Mouse (Mus musculus) olfactory bulb, adult 2 months (tissue): ENCODE results near the gene Gm20715. TPM values are rescaled to one million over a fixed set of nuclear protein-coding genes. Genes with fewer than 3 reads are reported as not detected.

Source experiments
- H3K27ac ChIP-seq: fragments of 200-500 bp; 2 replicates; pipeline ENCODE4 v1.5.1; 2012; ENCODE audit warnings: low read depth, low read length; ENCODE audit not compliant: insufficient read depth
- H3K4me1 ChIP-seq: fragments of 200-500 bp; 2 replicates; pipeline ENCODE4 v1.6.1; 2012; ENCODE audit warnings: low read length; ENCODE audit not compliant: control insufficient read depth, insufficient read depth
- H3K4me3 ChIP-seq: fragments of 200-500 bp; 2 replicates; pipeline ENCODE4 v1.5.1; 2012; ENCODE audit warnings: mild to moderate bottlenecking, low read depth, low read length, moderate library complexity; ENCODE audit not compliant: insufficient read depth
- CTCF ChIP-seq: fragments of 200-500 bp; IDR thresholded peaks from 2 replicates; pipeline ENCODE4 v1.5.1; 2012; ENCODE audit warnings: low read depth, mild to moderate bottlenecking, low read length, moderate library complexity; ENCODE audit not compliant: insufficient read depth
- POLR2A ChIP-seq: fragments of 200-500 bp; IDR thresholded peaks from 2 replicates; pipeline ENCODE4 v1.6.1; 2012; ENCODE audit warnings: mild to moderate bottlenecking, low read depth, low read length, moderate library complexity; ENCODE audit not compliant: insufficient read depth
- WGBS: fragments of 180-500 bp; shearing (Covaris S2); methylation state at CpG from one replicate; pipeline ENCODE4 v1.1.7; 2018; 5-methylcytosine and 5-hydroxymethylcytosine counted together
- polyA plus RNA-seq: library from polyadenylated mRNA; stranded (reverse); fragments of >200 nt; gene quantifications from 2 replicates; pipeline ENCODE4 v1.2.4, GENCODE M21; 2012; ENCODE audit warnings: low replicate concordance; ENCODE audit not compliant: missing spikeins, insufficient read depth, insufficient read length

The Gm20715 gene
- polyA plus RNA-seq, 1 experiment: not detected

GRCm38 (mm10) chr7:6378441-6378840, 31.6 kb upstream of the Gm20715 start:
- TF ChIP-seq POLR2A: no peak
- TF ChIP-seq CTCF: no peak
- H3K4me3 ChIP-seq: no peak overlapping the region
- no peak overlapping the region for H3K27ac ChIP-seq
- WGBS: 87% methylated on average over 8 of the region's 8 CpGs
- no peaks in the 10 kb centered on the region; the same call in 1 of the 2 replicates for H3K4me1 ChIP-seq

GRCm38 (mm10) chr7:6381431-6381830, 28.6 kb upstream of the Gm20715 start:
- Histone ChIP-seq H3K4me1 (no peaks in the 10 kb centered on the region; the same call in 1 of the 2 replicates), H3K27ac (no peak overlapping the region), H3K4me3 (no peak overlapping the region)
- TF ChIP-seq POLR2A (no peak), CTCF (no peak)
- 88% methylated on average over 2 of the region's 2 CpGs for WGBS

- WGBS: under 1% methylated on average over 28 of the region's 28 CpGs
- Histone ChIP-seq H3K4me3 (peak within 1 kb of the TSS; percentile 80), H3K4me1 (no peaks in the 10 kb centered on the region; the same call in 1 of the 2 replicates), H3K27ac (no peak within 1 kb of the TSS)
- no peak for TF ChIP-seq CTCF
- no peak for TF ChIP-seq POLR2A
Measured at GRCm38 (mm10) chr7:6383044-6383455, 27.0 kb upstream of the Gm20715 start, which contains the start of gene Zfp28. TSS of gene Zfp28 (plus strand) at chr7:6383295.

- Histone ChIP-seq H3K27ac (no peak overlapping the region), H3K4me3 (no peak overlapping the region), H3K4me1 (no peaks in the 10 kb centered on the region; the same call in 1 of the 2 replicates)
- 60% methylated on average over 8 of the region's 8 CpGs for WGBS
- TF ChIP-seq POLR2A: no peak
- TF ChIP-seq CTCF: no peak
Measured at GRCm38 (mm10) chr7:6384011-6384410, 26.1 kb upstream of the Gm20715 start.

DNA sequence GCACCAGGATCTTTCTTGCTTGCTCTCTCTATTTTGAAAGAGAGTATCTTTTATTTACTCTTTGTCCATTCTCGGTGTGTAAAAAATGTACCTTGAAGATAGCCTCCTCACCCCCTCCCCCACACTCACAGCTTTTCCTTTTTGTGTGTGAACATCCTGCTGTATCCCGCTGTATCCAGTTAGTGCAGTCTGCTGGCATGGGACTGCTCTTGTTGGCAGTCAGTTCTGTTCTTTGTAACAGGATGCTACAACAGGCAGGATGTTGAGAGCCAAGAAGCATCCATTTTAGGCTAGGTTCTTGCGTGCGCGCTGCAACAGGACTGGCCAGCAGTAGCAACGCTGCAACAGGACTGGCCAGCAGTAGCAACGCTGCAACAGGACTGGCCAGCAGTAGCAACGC, 23.1 kb upstream of the Gm20715 start:
- H3K27ac ChIP-seq: no peak overlapping the region
- WGBS: 87% methylated on average over 8 of the region's 8 CpGs
- no peaks in the 10 kb centered on the region; the same call in 1 of the 2 replicates for H3K4me1 ChIP-seq

GRCm38 (mm10) chr7:6388971-6389370, 21.1 kb upstream of the Gm20715 start:
- 92% methylated on average over 5 of the region's 5 CpGs for WGBS
- H3K27ac ChIP-seq: no peak overlapping the region
- H3K4me3 ChIP-seq: no peak overlapping the region
- TF ChIP-seq CTCF (no peak), POLR2A (no peak)
- no peaks in the 10 kb centered on the region for H3K4me1 ChIP-seq

More for the DNA sequence above, 23.1 kb upstream of the Gm20715 start:
- TF ChIP-seq CTCF (no peak), POLR2A (no peak)
- no peak overlapping the region for H3K4me3 ChIP-seq

- no peak for TF ChIP-seq CTCF
- TF ChIP-seq POLR2A: no peak
- 68% methylated on average over 5 of the region's 5 CpGs for WGBS
- H3K27ac ChIP-seq: no peak overlapping the region
- no peaks in the 10 kb centered on the region for H3K4me1 ChIP-seq
- H3K4me3 ChIP-seq: no peak overlapping the region
Measured at GRCm38 (mm10) chr7:6389449-6389848, 20.6 kb upstream of the Gm20715 start.

DNA sequence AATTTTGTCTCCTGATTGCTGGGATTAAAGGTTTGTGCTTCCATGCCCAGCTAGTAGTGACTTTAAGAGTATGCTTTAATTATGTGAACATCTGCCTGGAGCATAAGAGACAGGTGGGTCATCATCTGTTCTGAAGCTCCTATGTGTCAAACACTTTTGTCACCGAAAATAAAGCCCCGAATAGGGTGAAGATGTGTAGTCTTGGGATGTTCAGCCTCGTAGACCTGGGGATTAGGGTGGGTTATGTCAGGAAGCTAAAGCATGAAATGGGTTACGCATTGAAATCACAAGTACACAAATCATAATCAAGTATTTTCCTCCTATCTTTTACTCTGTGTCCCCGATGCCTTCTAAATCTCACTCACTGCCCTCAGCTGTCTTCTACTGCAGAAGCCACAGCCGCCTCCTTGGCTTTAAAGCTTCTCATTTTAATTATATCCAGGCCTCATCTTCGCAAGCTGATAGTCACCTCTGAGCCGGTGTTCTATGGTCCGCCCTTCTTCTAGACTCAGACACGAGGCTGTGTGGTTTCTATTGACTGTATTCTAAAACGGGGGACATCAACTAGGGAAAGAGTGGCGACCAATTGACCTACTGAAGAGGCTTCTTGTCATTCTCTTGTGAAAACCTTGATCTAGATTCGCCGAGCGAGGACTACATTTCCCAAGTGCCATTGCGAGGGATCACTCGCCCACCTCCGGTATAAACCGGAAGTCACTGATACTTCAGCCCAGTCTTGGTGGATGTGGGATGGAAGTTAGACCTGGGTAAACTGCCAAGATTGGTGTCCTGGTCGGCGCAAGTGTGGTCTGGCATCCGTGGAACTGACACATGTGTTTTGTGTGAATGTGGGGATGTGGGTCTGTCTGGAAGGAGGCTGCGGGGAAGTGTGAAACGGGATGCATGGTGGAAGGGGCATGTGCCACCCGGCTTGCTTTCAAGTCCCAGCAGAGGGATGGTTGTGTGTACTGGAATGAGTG, 11.8 kb upstream of the Gm20715 start, which contains the start of gene Smim17:
Gene Smim17 (plus strand): TSS at position 720 of the 980 bp plus-strand sequence.
- H3K4me1 ChIP-seq: no peaks in the 10 kb centered on the region
- TF ChIP-seq POLR2A: peak; percentile 42; the same call in 1 of the 2 replicates
- TF ChIP-seq CTCF: no peak
- H3K27ac ChIP-seq: peak within 1 kb of the TSS; percentile 43; the same call in 1 of the 2 replicates
- H3K4me3 ChIP-seq: peak within 1 kb of the TSS; percentile 86
- WGBS: 20% methylated on average over 25 of the region's 25 CpGs
